Mouse (Mus musculus) lung, postnatal 0 days (tissue): ENCODE measurements around the gene Khk. TPM values are rescaled to one million over a fixed set of nuclear protein-coding genes. Genes with fewer than 3 reads are reported as not detected.
A peak's percentile ranks its signal among the peaks of the same experiment; 100 is the strongest.

Experiments used
- ATAC-seq: fragments of 200-750 bp; cut with Nextera tagmentation; 2 replicates; pipeline ENCODE4 v1.8.0; 2017; ENCODE audit warnings: moderate library complexity
- DNase-seq: peaks from one replicate; pipeline ENCODE4 v3.0.0-alpha.2; 2016; ENCODE audit warnings: low spot score
- H3K27ac ChIP-seq: fragments of 300-500 bp; sonication (generic); 2 replicates; pipeline ENCODE4 v1.5.1; 2014; ENCODE audit warnings: antibody characterized with exemption, mild to moderate bottlenecking, low read length, mixed read lengths
- H3K27me3 ChIP-seq: fragments of 300-500 bp; sonication (generic); replicated peaks from 2 replicates; pipeline ENCODE4 v1.6.1; 2014; ENCODE audit warnings: low read length, mixed read lengths; ENCODE audit not compliant: insufficient read depth
- H3K36me3 ChIP-seq: fragments of 300-500 bp; sonication (generic); 2 replicates; pipeline ENCODE4 v1.6.1; 2014; ENCODE audit warnings: low read length, mixed read lengths; ENCODE audit not compliant: insufficient read depth
- H3K4me1 ChIP-seq: fragments of 300-500 bp; sonication (generic); 2 replicates; pipeline ENCODE4 v1.6.1; 2014; ENCODE audit warnings: antibody characterized with exemption, low read depth, low read length, mixed read lengths; ENCODE audit not compliant: insufficient read depth
- H3K4me2 ChIP-seq: fragments of 300-500 bp; sonication (generic); replicated peaks from 2 replicates; pipeline ENCODE4 v1.6.1; 2014; ENCODE audit warnings: low read depth, mild to moderate bottlenecking, low read length, moderate library complexity, mixed read lengths
- H3K4me3 ChIP-seq: fragments of 300-500 bp; sonication (generic); 2 replicates; pipeline ENCODE4 v1.5.1; 2014; ENCODE audit warnings: low read depth, low read length
- H3K9ac ChIP-seq: fragments of 300-500 bp; sonication (generic); replicated peaks from 2 replicates; pipeline ENCODE4 v1.6.1; 2014; ENCODE audit warnings: low read depth, mild to moderate bottlenecking
- H3K9me3 ChIP-seq: fragments of 300-500 bp; sonication (generic); 2 replicates; pipeline ENCODE4 v1.6.1; 2016; ENCODE audit warnings: low read length, mixed read lengths
- CTCF ChIP-seq: IDR thresholded peaks from 2 replicates; pipeline ENCODE4 v1.5.1; 2016; ENCODE audit warnings: antibody characterized with exemption, mild to moderate bottlenecking
- EP300 ChIP-seq: IDR thresholded peaks from 2 replicates; pipeline ENCODE4 v1.6.1; 2016; ENCODE audit warnings: antibody characterized with exemption, mild to moderate bottlenecking, control low read depth
- WGBS: fragments of 180-500 bp; shearing (Covaris S2); extraction: QIAGEN DNeasy Blood & Tissue Kit; methylation state at CpG from one replicate; pipeline ENCODE4 v1.1.7; 2014; 5-methylcytosine and 5-hydroxymethylcytosine counted together
- polyA plus RNA-seq: library from polyadenylated mRNA; unstranded; fragments of >200 nt; fragmentation: Nextera tagmentation; extraction: Ambion mirVana; gene quantifications from 2 replicates; pipeline ENCODE4 v1.2.1, GENCODE M21; 2015

The Khk gene
- polyA plus RNA-seq, 1 experiment from 2014 or later = 48.7 TPM

DNA sequence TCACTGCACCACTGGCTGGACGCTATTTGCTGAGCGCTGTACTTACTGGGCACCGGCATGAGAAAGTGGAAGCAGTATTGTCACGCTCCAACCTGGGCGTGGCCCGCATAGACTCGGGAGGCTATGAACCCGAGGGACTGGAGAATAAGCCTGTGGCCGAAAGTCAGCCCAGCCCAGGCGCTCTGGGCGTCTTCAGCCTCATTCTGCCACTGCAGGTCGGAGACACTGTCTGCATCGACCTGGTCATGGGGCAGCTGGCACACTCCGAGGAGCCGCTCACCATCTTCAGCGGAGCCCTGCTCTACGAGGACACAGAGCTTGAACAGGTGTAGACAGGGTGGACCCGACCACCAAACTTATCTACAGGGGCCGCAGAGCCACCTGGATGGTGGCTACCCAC is 610 bp upstream of the Khk start:
- Histone ChIP-seq H3K4me2 (peak overlapping the region; percentile 75), H3K27me3 (no peaks in the 10 kb centered on the region), H3K36me3 (peaks cover 12% of the 10 kb centered on the region; the same call in 1 of the 2 replicates), H3K9ac (no peak overlapping the region), H3K4me3 (peak overlapping the region; percentile 65; the same call in 1 of the 2 replicates), H3K4me1 (peaks cover 7% of the 10 kb centered on the region), H3K9me3 (no peaks in the 10 kb centered on the region), H3K27ac (no peak overlapping the region)
- TF ChIP-seq CTCF = no peak
- TF ChIP-seq EP300 = no peak
- peak; percentile 37 for DNase-seq
- 60% methylated on average over 19 of the region's 19 CpGs for WGBS
- ATAC-seq = no peak

DNA sequence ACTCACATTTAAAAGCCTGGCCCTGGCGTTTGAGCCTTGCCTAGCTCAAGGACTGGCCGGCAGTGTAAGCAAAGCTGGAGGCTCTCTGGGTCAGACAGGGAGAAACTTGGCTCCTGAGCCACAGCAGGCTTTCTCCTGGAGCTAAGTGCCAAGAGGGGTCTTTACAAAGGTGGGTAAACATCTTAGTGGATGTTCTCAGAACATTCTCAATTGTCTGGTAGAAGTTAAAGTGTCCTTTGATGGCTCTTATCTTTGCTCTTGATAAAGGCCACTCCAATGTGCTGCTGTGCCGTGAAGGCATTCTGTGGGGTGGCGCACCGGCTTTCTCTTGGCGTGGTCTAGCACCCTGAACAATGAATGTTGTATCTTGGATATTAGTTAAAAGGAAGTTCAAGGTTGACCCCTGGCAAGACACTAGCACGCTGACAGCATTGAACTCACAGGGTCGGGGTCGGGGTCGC is 1.4 kb downstream of the Khk start:
- no peak for TF ChIP-seq CTCF
- TF ChIP-seq EP300 = peak; percentile 80
- 45% methylated on average over 10 of the region's 10 CpGs for WGBS
- H3K27ac ChIP-seq = no peak overlapping the region
- peak overlapping the region; percentile 75; the same call in 1 of the 2 replicates for H3K4me2 ChIP-seq
- H3K4me1 ChIP-seq = peaks cover 6% of the 10 kb centered on the region
- H3K4me3 ChIP-seq = no peak overlapping the region
- no peaks in the 10 kb centered on the region for H3K9me3 ChIP-seq
- peak; percentile 46 for ATAC-seq
- H3K36me3 ChIP-seq = peaks cover 12% of the 10 kb centered on the region; the same call in 1 of the 2 replicates
- H3K27me3 ChIP-seq = no peaks in the 10 kb centered on the region
- H3K9ac ChIP-seq = no peak overlapping the region
- peak; percentile 69 for DNase-seq

DNA sequence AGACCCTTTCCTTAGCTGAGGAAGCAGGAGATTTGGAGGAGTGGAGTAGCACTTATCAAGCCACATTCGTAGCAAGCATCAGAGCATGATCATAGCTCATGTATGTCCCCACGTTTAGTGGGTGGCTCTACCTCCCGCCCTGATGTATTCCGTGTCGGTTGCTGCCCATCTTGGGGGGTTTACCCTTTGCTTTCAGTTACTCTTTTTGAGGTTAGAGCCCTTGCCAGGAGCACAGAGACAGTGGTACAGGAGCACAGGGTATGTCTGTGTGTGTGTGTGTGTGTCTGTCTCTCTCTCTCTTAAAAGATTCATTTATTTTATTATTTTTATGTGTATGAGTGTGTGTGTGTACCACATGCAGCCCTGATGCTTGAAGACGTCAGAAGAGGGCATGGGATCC is 1.9 kb downstream of the Khk start:
- no peak overlapping the region for H3K4me3 ChIP-seq
- H3K4me1 ChIP-seq = peaks cover 6% of the 10 kb centered on the region
- TF ChIP-seq CTCF (no peak), EP300 (no peak)
- no peaks in the 10 kb centered on the region for H3K27me3 ChIP-seq
- WGBS = 48% methylated on average over 6 of the region's 6 CpGs
- DNase-seq (no peak), ATAC-seq (no peak)
- no peak overlapping the region for H3K4me2 ChIP-seq
- H3K27ac ChIP-seq = no peak overlapping the region
- no peaks in the 10 kb centered on the region for H3K9me3 ChIP-seq
- peaks cover 7% of the 10 kb centered on the region; the same call in 1 of the 2 replicates for H3K36me3 ChIP-seq
- no peak overlapping the region for H3K9ac ChIP-seq

DNA sequence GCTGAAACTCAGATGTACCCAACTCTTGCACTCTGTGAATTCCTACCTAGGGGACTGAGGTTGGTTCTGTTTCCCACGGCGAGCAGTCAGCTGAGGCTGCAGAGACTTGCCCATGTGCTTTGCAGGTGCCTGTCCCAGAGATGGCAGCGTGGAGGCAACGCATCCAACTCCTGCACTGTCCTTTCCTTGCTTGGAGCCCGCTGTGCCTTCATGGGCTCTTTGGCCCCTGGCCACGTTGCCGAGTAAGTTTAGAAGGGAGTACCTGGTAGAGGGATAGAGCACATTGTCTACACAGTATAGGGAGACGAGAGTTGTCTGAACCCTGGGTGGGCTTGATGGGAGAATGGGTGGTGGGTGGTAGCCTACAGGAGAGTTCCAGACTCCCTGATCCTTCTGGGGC is 3.4 kb downstream of the Khk start:
- 78% methylated on average over 8 of the region's 8 CpGs for WGBS
- DNase-seq = no peak
- 0 out of 2 replicates have a peak, but pooled peaks cover 3% of the 10 kb centered on the region for H3K36me3 ChIP-seq
- no peak for ATAC-seq
- H3K4me3 ChIP-seq = no peak overlapping the region
- H3K9me3 ChIP-seq = no peaks in the 10 kb centered on the region
- peaks cover 6% of the 10 kb centered on the region for H3K4me1 ChIP-seq
- TF ChIP-seq EP300 (no peak), CTCF (no peak)
- H3K27me3 ChIP-seq = no peaks in the 10 kb centered on the region
- H3K9ac ChIP-seq = no peak overlapping the region
- no peak overlapping the region for H3K4me2 ChIP-seq
- H3K27ac ChIP-seq = no peak overlapping the region

DNA sequence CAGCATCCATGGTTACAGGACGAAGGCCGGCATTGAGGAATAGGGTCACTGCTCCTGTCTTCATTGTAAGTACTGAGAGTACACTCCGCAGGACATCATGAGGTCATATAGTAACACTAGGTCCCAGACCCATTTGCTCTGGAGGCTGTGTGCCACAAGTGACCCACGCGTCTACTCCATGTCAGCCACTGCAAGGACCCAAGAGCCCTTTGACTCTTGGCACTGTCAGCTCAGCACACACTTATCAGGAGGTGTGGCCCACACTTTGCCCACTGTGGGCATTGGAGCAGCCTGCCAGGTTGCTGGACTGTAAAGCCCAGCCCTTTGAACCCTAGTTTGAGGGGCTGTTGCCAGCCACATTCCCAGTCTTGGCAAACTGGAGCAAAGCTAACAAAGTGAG is 4.0 kb downstream of the Khk start:
- 76% methylated on average over 5 of the region's 5 CpGs for WGBS

DNA sequence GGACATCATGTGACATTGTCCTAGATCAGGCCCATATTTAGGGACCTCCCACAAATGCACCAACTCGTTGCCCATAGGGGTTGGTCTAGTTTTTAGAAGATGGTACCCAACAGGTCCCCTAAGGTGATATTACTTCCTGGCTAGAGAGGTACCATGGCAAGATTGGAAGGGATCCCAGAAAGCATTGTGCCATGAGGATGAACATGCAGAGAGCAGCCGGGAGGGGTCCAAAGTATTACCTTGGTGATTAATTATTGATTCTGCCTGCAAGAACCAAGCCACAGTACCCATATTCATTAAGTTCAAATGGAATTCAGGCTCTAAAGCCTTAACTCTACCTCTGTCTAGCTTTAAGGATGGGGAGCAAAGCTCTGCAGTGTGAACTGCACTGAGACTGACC is 4.8 kb downstream of the Khk start:
- WGBS = 81% methylated on average over 2 of the region's 2 CpGs
- TF ChIP-seq EP300 (no peak), CTCF (no peak)
- H3K4me2 ChIP-seq = no peak overlapping the region
- H3K9me3 ChIP-seq = no peaks in the 10 kb centered on the region
- H3K27me3 ChIP-seq = no peaks in the 10 kb centered on the region
- peaks cover 6% of the 10 kb centered on the region for H3K4me1 ChIP-seq
- H3K27ac ChIP-seq = no peak overlapping the region
- ATAC-seq (no peak), DNase-seq (no peak)
- no peaks in the 10 kb centered on the region for H3K36me3 ChIP-seq
- H3K4me3 ChIP-seq = no peak overlapping the region
- H3K9ac ChIP-seq = no peak overlapping the region

More for the DNA sequence above, 4.0 kb downstream of the Khk start:
- H3K9ac ChIP-seq = no peak overlapping the region
- peak; percentile 11; the same call in 1 of the 2 replicates for ATAC-seq
- no peak overlapping the region for H3K27ac ChIP-seq
- no peaks in the 10 kb centered on the region for H3K9me3 ChIP-seq
- H3K4me3 ChIP-seq = no peak overlapping the region
- no peak overlapping the region for H3K4me2 ChIP-seq
- no peak for TF ChIP-seq CTCF
- no peak for TF ChIP-seq EP300
- peak; percentile 50 for DNase-seq
- H3K36me3 ChIP-seq = no peaks in the 10 kb centered on the region
- H3K27me3 ChIP-seq = no peaks in the 10 kb centered on the region
- peaks cover 6% of the 10 kb centered on the region for H3K4me1 ChIP-seq
